Mouse (Mus musculus) c-Kit-positive CD71-negative TER-119-negative erythroid progenitor cells, embryonic 14.5 days (primary cell): Measurements from ENCODE around the gene Gm20431.

Experiments used
- DNase-seq: peaks from one replicate; pipeline ENCODE4 v3.0.0-alpha.2; 2013; ENCODE audit warnings: low read depth

Gm20431 gene

DNA sequence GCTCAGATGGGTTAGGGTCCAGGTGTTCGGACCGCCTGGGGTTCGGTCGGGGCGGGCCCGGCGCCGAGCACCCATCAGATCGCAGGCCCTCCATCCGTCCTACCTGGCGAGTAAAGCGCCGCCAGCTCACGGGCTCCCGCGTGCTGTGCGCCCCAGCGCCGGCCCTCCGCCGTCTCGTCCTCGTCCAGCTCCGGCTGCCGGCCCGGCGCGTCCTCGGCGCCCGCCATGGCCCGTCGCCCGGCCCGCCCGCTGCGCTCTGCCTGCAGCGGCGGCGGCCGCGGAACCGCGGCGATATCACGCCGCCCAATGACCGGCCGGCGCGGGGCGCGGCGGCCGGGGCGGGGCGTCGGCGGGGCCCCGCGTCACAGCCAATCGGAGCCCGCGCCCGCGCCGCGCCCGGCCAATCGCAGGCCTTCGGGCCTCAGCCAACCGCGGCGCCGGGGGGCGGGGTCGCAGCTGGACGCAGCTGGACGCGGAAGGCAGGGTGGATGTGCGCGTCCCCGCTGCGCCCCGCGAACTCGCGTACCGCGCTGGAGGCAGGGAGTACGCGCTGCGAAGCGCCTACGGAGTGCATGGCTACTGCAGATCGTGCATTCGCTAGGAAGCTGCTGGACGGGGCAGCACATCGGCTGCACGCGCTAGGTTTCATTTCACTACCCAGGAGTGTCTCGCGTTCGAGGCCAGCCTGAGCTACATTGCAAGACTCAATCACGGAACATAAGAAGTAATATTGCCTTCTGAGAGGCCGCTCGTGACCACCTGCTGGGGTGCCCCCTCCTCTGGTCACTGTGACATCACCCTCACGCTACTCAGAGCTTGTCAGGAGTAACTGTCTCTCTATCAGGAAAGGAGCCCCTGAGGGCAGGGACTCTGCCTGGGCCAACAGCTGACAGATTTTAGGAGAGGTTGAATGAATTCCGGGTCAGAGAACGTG lies at the start of gene Gm20431:
Gm20431 (minus strand) TSS at position 227 of the 934 bp plus-strand sequence.
- no peak for DNase-seq

DNA sequence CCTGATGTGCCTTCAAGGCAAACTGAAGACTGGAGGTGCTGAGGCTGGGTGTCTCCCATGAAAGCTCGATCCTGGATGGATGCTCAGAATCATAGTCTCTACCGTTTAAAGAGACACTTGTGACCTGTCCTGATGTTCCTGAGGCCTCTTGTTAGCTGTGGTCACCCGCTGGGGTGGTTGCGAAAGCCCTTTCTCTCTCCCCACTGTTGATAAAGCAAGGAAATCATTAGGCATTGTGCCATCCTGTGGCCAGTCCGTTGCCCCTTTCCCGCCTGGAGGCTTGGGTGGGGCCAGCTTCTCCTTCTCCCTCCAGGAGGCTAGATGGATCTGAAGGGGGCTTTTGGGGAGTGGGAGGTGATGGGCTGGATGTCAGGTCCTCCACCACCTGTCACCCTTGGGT lies 49.3 kb upstream of the Gm20431 start:
- DNase-seq, result no peak

DNA sequence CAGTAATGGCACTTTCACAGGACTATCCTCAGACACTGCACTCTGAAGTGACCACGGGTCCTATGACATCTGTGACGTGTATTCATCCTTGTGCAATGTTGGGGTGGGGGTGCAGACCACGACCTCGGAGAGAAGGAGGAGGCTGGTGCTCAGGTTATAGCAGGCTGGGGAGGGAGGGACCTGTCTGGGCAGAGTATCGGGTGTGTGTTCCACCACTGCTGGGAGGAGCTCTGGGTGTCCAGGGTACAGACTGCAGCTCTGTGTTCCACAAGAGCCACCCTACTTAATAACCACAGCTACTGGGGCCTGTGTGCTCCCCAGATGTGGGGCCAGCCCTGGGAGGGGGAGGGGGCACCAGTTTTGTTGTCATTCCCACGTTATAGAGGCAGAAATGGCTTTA lies 48.7 kb upstream of the Gm20431 start:
- DNase-seq, result no peak

DNA sequence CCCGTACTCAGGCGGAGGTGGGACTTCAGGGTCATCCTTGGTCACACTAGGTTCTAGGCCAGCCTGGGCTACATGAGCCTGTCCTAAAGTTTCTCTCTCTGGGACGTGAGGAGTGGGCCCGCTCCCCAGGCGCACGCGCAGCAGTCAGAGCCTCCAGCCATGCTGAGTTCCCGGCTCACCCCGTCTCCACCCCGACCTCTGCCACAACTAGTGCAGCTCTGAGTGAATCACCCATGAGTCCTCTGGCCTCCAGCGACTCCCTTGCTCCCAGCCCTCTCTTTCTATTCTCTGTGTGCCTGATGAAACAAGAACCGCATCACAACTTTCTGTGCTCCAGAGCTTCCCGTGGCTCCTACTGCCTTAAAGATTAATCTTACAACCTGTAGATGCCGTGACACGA lies 47.1 kb upstream of the Gm20431 start:
- DNase-seq, result no peak

DNA sequence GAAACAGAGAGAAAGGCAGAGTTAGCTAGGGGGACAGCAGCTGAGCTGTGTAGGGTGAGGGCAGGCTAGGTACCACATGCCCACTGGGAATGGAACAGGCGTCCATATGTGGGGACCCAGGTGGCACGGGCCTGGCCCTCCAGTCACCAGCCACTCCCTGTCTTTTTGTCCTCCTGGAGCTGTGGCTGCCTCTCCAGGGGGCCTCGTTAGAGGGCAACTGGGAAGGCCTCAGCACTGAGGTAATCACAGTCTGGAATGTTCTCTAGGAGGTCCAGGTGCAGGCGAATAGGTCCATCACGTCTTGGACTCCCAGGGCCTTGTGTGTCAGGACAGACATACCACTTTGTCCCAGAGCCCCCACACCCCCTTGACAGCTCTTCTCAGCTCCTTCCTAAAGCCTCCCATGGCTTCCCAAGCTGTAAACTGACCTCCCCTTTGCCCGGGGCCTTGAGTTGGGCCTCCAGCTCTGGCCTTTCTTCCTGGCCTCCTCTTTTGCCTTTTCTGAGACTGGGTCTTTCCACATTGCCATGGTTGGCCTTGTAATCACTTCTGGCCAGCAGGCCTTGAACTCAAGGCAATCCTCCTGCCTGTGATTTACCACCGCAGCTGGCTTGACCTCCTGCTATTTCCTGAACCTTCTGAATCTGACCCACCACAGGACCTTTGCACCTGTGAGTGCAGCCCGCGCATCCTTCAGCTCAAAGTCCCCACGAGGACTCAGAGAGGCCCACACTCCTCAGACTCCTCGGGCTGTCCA lies 45.1 kb upstream of the Gm20431 start:
- DNase-seq, result no peak

DNA sequence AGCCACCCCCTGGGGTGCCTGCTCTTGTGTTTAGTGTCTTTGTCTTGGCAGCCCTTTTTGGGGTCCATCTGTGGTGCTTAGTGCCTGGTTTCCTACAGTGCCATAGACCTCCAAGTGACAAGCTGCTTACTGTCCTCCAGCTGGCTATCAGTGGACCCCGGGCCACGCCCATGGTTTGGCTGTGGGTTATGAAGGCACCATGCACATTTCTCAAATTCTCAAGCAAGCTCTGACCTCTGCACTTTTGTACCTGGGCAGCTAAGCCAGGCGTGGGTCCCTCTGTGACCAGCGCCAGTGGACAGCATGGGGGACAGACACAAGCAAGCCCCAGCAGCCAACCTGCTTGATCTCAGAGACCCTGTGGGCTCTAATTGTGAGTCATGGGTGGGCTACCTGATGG lies 43.1 kb upstream of the Gm20431 start:
- DNase-seq, result no peak

DNA sequence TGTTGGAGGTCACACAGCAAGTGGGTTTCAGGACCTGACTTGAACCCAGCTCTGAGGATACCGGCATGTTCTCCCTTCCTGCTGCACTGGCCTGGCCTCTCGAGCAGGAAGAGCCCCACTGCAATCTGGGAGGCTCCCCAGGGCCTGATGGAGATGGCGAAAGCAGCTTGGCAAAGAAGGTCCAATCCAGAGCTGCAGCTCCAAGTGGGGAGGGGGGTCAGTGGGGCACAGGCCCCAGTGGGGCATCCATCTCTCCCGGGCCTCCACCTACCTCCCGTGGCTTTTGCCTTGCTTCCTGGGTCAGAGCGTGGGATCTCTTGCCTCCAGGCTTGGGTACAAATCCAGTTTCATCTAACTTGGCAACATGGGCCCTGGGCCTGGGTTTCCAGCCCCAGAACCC lies 40.8 kb upstream of the Gm20431 start:
- no peak for DNase-seq

DNA sequence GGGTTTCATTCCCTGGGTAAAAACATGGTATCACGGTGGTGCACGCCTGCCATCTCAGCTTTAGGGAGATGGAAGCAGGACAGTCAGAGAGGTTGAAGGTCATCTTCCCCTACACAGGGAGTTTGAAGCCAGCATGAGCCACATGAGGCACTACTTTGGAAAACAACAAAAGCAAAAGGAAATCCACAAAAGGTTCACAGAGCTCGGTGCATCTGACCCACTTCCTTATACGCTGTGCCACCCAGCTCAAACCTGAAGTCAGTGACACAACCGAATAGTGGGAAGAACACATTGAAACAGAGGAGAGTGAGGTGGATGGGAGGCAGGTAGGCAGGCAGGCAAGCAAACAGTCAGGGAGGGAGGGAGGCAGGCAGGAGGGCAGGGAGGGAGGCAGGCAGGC lies 40.2 kb upstream of the Gm20431 start:
- DNase-seq, result no peak

DNA sequence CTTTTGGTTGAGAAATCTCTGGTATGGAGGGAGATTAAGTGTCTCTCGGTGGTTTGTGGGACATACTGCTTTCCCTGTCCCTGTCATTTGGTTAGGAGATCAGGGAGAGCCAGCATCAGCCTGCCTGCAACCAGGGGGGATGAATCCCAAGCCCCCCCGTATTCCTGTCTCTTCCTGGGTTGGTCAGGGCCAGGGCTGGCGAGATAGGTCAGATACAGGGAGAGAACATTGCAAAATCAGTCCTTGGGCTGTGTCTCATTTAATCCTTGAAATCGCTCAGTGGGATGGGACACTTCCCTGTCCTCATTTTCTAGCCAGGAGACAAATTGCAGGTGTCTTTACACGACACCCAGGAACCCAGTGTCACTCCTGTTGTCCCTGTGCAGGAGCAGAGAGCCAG lies 38.7 kb upstream of the Gm20431 start:
- no peak for DNase-seq

DNA sequence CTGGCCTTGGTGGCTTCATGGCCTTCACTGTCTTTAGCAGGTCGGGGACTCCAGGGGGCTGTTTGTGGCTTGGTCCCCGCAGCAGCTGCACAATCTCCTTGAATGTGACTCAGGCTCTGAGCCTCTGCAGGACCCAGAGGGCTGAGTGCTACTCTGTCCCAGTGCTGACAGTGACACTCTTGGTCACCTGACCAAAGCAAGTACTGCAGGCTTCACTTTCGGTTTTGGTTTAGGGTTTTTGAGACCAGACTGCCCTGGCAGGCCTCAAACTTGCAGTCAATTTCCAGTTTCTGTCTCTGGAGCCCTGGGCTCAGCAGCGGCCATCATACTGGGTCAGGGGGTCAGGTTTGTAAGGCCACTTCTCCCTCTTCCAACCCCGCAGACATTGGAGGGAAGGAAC lies 36.6 kb upstream of the Gm20431 start:
- no peak for DNase-seq

DNA sequence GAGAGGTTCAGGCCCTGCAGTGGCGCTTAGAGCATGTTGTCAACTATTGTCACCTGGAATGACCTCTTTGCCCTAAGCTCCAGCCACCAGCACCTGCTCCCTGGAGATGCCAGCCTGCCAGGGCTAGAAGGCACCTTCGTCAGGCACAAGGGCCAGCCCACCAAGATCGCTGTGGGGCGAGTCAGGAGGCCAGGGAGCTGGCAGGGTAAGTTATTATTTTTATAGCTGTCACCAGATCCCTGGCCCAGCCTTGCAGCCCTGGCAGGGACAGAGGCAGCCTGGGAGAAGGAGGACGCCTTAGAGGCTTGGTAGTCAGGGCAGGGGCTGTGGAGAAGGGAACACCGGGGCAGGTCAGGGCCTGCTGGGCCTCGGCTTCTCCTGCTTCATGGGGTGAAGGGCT lies 34.8 kb upstream of the Gm20431 start:
- DNase-seq, result no peak

DNA sequence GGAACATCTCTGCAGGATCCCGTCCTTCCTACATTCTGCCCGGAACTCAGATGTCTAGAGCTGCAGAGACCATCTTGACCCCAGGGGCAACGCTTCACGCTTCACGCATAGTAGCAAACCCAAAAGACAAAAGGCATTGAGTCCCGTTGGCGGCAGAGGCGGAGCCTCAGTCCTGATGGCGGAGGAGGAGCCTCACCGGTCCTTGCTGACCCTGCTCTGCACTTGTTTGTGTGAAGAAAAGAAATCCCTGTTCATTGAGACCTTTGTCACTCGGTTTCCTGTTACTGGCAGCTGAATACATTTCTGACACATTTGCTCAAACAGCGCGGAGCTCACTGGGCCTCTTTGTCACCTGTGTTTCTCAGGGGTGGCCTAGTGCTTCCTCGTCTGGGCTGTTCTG lies 34.2 kb upstream of the Gm20431 start:
- no peak for DNase-seq

DNA sequence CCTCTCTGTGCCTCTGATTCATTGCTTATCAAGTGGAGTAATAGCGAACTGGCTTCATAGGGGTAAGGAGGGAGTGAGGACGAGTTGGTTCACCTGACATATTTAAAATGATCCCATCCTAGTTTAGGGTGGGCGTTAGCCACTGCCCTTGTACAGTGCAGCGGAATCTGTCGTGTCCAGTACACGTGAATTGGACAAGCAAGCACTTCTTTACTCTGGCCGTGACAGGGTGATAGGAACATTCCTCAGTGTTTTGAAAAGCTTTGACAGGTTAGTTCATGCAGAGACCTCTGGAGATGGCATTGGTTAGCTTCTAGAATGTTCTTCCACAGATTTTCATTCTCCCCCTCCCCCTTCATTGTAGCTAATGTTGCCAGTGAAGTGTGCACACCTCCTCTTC lies 33.7 kb upstream of the Gm20431 start:
- DNase-seq, result no peak

DNA sequence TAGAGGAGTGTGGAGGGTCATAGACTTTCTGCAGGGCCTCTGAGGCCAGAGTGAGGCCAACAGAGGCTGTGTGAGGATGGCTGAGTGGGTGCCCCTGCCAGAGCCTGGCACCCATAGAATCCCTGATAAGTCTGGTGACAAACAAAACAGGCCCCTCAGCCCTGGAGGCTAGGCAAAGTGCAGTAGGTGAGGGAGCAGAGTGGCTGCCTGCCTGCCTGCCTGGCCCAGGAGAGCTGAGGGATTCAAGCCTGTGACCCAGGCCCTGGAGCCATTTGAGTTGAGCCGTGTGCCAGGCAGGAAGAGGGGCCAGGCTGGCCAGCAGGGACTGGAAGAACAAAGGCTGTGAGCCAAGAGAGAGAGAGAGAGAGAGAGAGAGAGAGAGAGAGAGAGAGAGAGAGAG lies 32.9 kb upstream of the Gm20431 start:
- DNase-seq, result no peak

DNA sequence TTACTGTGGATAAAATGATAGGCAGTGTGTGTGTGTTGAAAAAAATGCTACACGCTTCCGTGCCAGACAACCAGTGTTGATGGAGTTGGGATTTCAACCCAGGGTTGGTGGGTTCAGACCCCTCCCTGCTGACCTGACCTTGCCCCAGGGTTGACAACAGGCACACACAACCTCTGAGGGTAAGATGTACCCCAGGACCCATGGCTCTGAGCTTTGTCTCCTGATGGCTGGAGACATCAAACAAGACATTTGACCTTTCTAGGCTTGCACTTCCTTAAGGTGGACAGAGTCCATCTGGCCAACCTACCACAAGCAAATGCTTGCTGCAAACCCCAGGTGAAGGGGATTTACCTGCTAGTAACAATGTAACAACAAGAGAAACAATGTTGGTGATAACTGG lies 32.2 kb upstream of the Gm20431 start:
- DNase-seq, result no peak

DNA sequence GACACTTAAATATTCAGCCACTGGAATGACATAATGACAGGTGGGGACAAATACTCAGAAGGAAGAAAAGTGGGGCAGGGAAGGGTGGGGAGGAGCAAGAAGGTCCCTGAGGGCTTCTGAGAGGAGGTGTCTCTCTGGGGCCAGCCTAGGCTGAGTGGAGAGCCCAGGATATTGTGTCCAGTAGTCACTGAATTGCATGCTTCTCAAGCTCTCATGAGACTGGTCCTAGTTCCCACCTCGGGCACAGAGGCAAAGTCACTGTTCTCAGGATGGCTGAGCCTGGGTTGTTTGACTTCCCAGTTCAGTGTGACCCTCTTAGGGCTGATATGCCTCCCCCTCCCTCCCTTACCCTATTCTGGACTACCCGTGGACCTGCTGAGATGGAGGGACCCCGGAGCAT lies 31.5 kb upstream of the Gm20431 start:
- DNase-seq, result no peak

DNA sequence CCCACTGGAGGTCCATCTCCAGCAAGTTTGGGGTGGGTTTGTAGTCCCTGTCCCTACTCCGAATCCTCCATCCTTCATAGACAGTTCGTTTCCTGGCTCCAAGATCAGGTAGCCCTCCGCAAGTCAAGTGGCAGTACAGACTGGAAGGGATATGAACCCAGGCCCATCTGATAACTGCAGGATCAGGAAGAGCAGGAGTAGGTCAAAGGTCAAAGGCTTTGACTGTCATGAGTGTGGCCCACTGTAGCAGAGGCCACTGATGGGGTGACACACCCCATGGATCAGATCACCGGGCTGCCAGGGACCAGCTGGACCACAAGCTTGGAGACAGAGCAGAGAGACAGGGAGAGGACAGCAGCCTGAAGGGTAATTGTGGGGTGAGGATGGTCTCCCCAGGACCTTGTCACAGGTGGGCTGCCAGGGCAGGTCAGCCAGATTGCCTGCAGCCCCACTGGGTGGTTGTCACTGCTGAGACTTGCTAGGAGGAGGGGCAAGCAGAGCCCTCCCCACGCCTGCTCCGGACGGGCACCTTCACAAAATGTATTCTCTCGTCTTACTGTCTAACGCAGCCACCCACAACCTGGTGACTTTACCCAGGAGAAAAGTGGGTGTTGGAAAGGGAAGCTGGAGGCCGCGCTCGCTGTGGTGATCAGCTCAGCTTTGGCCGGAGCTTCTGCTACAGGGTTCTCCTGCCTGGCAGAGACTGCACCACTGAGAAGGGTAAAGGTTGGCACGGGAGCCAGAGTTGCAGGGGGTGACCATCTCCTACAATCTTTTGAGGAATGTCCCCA lies 30.8 kb upstream of the Gm20431 start:
- no peak for DNase-seq

DNA sequence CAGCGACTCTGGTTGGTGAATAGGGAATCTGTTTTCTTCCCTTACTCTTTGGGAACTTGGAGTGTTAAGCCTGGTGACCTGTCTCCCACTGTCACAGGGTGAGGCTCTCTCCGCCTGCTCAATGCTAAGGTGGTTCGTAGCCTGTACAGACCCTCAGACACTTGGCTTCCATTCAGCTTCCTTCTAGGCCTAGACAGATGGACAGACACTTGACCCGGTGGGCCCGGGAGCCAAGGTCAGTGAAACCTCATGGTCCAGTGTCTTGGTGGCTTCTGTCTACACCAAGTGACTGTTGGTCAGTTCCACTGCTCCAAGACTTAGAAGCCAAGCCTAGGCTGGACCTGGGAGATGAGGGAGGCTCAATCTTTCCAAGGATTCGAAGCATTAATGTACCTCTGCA lies 30.1 kb upstream of the Gm20431 start:
- no peak for DNase-seq

DNA sequence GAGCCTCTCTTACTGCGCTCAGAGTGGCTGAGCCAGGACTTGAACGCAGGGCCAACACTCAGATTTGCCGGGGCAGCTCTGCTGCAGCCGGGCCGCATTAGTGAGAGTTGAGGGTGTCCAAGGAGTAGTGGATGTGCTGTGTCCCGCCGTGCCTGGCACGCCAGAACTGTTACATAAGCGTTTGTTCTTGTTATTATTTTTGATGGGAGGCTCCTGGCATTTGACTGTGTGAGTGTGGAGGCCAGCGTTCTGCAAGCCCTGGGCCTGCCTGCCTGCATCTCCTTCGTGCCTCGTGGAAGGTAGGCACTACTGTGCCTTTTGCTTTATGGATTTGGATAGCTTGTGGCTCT lies 29.6 kb upstream of the Gm20431 start:
- DNase-seq, result no peak

DNA sequence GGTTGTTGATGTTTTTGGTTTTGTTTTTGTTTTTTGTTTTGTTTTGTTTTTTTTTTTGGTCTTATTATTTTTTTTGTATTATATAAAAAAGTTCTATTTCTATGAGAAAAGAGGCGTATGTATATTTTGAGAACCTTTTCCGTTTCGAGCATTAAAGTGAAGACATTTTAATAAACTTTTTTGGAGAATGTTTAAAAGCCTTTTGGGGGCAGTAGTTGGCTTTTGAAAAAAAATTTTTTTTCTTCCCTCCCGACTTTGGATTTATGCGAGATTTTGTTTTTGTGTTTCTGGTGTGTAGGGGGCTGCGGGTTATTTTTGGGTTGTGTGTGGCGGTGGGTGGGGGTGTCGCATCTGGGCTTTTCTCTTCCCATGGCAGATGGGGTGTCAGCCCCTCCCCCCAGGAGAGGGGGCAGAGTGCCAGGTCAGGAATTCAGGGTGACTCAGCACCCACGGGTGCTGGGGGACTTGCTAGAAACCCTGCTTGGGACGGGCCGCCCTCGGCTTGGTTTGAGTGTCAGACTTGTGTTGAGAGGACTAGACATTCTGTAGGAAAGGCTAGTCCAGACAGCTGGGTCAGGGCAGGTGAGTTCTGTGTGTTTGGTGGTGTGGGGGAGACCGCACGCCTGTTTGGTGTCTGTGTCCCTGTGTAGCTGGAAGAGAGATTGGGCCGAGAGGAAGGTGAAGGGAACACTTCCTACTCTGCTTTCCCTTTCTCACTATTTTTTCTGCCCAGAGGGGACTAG lies 29.1 kb upstream of the Gm20431 start:
- DNase-seq, result no peak

DNA sequence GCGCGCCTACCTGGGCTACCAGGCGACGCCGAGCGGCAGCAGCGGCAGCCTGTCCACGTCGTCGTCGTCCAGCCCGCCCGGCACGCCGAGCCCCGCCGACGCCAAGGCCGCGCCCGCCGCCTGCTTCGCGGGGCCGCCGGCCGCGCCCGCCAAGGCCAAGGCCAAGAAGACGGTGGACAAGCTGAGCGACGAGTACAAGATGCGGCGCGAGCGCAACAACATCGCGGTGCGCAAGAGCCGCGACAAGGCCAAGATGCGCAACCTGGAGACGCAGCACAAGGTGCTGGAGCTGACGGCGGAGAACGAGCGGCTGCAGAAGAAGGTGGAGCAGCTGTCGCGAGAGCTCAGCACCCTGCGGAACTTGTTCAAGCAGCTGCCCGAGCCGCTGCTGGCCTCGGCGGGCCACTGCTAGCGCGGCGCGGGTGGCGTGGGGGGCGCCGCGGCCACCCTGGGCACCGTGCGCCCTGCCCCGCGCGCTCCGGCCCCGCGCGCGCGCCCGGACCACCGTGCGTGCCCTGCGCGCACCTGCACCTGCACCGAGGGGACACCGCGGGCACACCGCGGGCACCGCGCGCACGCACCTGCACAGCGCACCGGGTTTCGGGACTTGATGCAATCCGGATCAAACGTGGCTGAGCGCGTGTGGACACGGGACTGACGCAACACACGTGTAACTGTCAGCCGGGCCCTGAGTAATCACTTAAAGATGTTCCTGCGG lies 28.4 kb upstream of the Gm20431 start, which contains the start of gene Tmem189:
Tmem189 (minus strand) TSS at position 322 of the 718 bp plus-strand sequence.
- DNase-seq, result no peak
